Mouse (Mus musculus) intestine, embryonic 14.5 days (tissue): ENCODE data around the gene Vps16. TPM values are rescaled to one million over a fixed set of nuclear protein-coding genes. Genes with fewer than 3 reads are reported as not detected.

Experiments
- ATAC-seq: fragments of 200-750 bp; cut with Nextera tagmentation; replicated peaks from 2 replicates; pipeline ENCODE4 v1.8.0; 2017; ENCODE audit warnings: low read depth, moderate number of reproducible peaks, moderate TSS enrichment, moderate library complexity; ENCODE audit not compliant: low FRiP score, low TSS enrichment
- DNase-seq: peaks from one replicate; pipeline ENCODE4 v3.0.0-alpha.2; 2018; ENCODE audit warnings: low spot score
- H3K27ac ChIP-seq: fragments of 300-500 bp; sonication (generic); 2 replicates; pipeline ENCODE4 v1.5.1; 2014; ENCODE audit warnings: low read depth, mild to moderate bottlenecking, control low read depth
- H3K27me3 ChIP-seq: fragments of 300-500 bp; sonication (generic); replicated peaks from 2 replicates; pipeline ENCODE4 v1.6.1; 2014; ENCODE audit warnings: low read length, control low read depth; ENCODE audit not compliant: control insufficient read depth, insufficient read depth
- H3K36me3 ChIP-seq: fragments of 300-500 bp; sonication (generic); 2 replicates; pipeline ENCODE4 v1.6.1; 2014; ENCODE audit warnings: low read length, control low read depth; ENCODE audit not compliant: control insufficient read depth, insufficient read depth
- H3K4me1 ChIP-seq: fragments of 300-500 bp; sonication (generic); replicated peaks from 2 replicates; pipeline ENCODE4 v1.6.1; 2014; ENCODE audit warnings: low read length, control low read depth, mixed read lengths; ENCODE audit not compliant: control insufficient read depth, insufficient read depth
- H3K4me2 ChIP-seq: fragments of 300-500 bp; sonication (generic); 2 replicates; pipeline ENCODE4 v1.6.1; 2014; ENCODE audit warnings: low read length
- H3K4me3 ChIP-seq: fragments of 300-500 bp; sonication (generic); 2 replicates; pipeline ENCODE4 v1.5.1; 2014; ENCODE audit warnings: low read depth, low read length, control low read depth, mixed read lengths
- H3K9ac ChIP-seq: fragments of 300-500 bp; sonication (generic); 2 replicates; pipeline ENCODE4 v1.6.1; 2014; ENCODE audit warnings: mild to moderate bottlenecking, low read length
- H3K9me3 ChIP-seq: fragments of 300-500 bp; sonication (generic); 2 replicates; pipeline ENCODE4 v1.6.1; 2016; ENCODE audit warnings: low read length, control low read depth; ENCODE audit not compliant: control insufficient read depth
- WGBS: fragments of 180-500 bp; shearing (Covaris S2); extraction: QIAGEN DNeasy Blood & Tissue Kit; methylation state at CpG from one replicate; pipeline ENCODE4 v1.1.7; 2014; 5-methylcytosine and 5-hydroxymethylcytosine counted together
- polyA plus RNA-seq: library from polyadenylated mRNA; unstranded; fragments of >200 nt; fragmentation: Nextera tagmentation; extraction: Ambion mirVana; gene quantifications from 2 replicates; pipeline ENCODE4 v1.2.1, GENCODE M21; 2014

Gene Vps16
- polyA plus RNA-seq, 1 experiment from 2014 or later, result 62.7 TPM

DNA sequence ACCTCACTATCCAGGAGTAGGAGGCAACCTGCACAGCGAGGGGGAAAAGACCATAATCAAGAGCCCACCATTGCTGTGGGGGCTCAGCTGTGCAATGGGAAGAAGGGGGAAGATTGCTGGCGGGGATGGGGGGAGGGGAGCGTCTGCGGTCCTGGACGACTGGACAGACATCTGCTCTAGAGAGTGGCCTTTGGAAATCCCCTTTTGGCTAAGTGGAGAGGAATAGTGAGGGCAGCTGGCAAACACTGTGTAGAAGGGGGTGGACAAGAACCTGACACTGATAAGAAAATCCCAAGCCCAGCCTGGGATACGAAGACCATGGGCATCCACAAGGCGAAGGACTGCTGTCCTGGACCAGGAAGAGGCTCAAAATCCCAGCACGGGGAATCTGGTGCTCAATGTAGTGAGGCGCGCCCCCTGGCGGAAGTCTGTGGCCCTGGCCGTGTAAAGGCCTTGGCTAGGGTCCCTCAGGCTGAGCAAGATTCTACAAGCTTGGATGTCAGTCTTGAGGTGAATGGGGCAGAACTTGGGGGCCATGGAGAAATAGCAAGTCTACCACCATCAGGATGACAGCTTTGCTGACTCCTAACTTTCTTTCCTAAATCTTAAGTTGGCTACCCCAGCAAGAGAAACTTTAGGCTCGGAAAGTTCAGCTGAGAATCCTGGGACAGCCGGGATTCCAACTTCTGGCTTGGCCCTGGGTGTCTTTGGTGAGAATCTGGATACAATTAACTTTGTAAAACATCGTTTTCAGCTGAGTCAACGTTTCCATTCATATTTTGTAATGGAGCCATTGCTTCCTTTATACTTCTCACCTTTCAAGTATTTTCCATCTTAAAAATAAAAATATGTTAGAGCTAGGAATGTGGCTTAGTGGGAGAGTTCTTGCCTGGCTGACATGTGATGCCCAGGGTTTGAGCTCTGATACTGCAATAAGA lies 12.3 kb upstream of the Vps16 start:
- ATAC-seq (0 out of 2 replicates have a peak, but pooled peaks have one; percentile 76), DNase-seq (peak; percentile 93)
- Histone ChIP-seq H3K9me3 (no peaks in the 10 kb centered on the region), H3K36me3 (no peaks in the 10 kb centered on the region), H3K4me2 (no peak overlapping the region), H3K9ac (no peak overlapping the region), H3K27ac (no peak overlapping the region), H3K4me1 (no peaks in the 10 kb centered on the region; the same call in 1 of the 2 replicates), H3K27me3 (no peaks in the 10 kb centered on the region), H3K4me3 (no peak overlapping the region)
- WGBS, result 35% methylated on average over 16 of the region's 16 CpGs

DNA sequence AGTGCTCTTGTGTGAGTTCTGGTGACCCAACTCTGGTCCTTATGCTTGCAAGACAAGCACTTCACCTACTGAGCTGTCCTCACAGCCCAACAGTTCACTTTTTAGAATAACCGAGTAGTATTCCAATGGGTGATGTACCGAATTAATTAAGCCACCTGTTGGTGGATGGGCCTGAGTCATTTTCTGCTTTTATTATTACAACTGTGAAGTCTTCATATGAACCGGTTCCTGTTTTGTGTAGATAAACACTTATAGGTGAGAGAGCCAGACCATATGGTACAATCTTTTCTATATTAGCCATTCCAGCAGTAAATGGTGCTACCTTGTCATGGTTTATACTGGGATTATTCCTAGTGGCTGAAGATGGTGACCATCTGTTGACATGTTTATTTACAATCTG lies 11.4 kb upstream of the Vps16 start:
- no peaks in the 10 kb centered on the region; the same call in 1 of the 2 replicates for H3K4me1 ChIP-seq
- H3K4me2 ChIP-seq, result no peak overlapping the region
- H3K4me3 ChIP-seq, result no peak overlapping the region
- H3K27me3 ChIP-seq, result no peaks in the 10 kb centered on the region
- 76% methylated on average over 3 of the region's 3 CpGs for whole genome bisulfite sequencing
- no peaks in the 10 kb centered on the region for H3K36me3 ChIP-seq
- no peak overlapping the region for H3K9ac ChIP-seq
- H3K9me3 ChIP-seq, result no peaks in the 10 kb centered on the region
- H3K27ac ChIP-seq, result no peak overlapping the region
- ATAC-seq, result no peak
- no peak for DNase-seq

DNA sequence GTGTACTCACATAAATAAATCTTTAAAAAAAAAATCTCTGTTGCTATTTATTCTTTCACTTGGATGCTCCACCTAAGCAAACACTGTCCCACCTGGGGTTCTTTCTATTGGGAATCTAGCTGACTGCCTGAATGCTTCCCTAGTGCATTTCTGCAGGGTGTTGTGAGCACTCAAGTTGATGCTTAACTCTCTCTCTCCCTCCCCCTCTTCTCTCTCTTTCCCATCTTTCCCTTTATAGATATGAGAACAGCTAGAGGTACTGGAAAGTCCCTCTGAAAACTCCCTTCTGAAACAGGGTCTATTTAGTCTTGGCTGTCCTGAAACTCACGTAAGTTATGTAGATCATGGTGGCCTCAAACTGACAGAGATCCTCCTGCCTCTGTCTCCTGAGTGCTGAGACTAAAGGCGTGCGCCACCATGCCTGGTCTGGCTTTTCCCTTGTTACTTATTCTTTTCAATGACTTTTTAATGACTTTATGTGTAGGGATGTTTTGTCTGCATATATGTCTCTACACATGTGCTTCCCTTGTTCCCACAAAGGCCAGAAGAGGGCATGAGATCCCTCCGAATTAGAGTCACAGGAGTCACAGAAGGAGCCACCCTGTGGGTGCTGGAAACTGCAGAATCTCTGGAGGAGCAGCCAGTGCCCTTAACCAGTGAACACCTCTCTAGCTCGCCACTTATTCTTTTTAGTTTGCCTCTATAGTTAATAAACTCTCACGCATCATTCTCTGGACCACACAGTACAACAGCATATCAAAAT lies 9.9 kb upstream of the Vps16 start:
- Histone ChIP-seq H3K27me3 (no peaks in the 10 kb centered on the region), H3K27ac (no peak overlapping the region), H3K4me2 (no peak overlapping the region), H3K36me3 (peaks cover 10% of the 10 kb centered on the region), H3K4me1 (no peaks in the 10 kb centered on the region), H3K9ac (no peak overlapping the region), H3K9me3 (no peaks in the 10 kb centered on the region), H3K4me3 (no peak overlapping the region)
- 79% methylated on average over 6 of the region's 6 CpGs for WGBS
- DNase-seq, result no peak
- ATAC-seq, result no peak

DNA sequence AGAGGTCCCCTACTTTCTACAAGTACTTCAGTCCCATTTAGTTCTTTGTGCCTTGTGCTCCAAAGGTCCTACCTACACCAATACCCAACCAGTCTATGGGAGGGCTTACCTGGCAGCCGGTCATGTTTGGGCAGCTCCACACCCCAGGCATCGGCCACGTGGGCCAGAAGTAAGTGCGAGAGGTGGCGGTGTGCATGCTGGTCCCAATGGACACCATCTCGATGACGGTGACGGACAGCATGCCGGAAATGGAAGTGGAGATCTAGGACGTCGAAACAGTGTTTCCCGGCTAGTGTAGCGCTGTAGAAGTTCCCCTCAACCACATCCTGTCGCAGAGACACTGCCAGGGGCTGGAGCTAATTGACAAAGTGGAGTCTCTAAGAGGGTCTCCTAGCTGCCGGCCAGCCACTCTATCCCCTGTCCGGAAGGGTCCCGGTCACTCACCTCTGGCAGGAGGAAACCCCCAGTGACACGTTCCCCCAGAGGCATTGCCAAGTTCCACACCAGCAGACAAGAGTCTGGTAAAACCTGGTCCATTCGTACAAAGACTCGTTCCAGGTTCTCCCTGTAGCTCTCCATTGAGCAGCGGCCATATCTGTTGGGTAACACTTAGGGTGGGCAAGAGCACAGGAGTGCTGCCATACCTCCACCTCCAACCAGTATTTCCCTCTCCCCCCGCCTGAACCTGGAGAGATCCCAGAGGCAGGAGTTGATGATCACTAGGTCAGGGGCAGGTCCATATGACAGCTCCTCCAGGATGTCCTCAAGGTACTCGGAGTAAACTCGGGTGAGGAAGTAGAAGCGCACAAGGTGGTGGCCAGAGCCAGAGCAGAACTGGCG lies 2.1 kb upstream of the Vps16 start:
- Histone ChIP-seq H3K27me3 (no peaks in the 10 kb centered on the region), H3K27ac (no peak overlapping the region), H3K9me3 (no peaks in the 10 kb centered on the region), H3K4me2 (no peak overlapping the region), H3K4me1 (peaks cover 6% of the 10 kb centered on the region; the same call in 1 of the 2 replicates), H3K4me3 (no peak overlapping the region), H3K36me3 (peaks cover 21% of the 10 kb centered on the region), H3K9ac (no peak overlapping the region)
- ATAC-seq (no peak), DNase-seq (no peak)
- WGBS, result 95% methylated on average over 26 of the region's 26 CpGs

DNA sequence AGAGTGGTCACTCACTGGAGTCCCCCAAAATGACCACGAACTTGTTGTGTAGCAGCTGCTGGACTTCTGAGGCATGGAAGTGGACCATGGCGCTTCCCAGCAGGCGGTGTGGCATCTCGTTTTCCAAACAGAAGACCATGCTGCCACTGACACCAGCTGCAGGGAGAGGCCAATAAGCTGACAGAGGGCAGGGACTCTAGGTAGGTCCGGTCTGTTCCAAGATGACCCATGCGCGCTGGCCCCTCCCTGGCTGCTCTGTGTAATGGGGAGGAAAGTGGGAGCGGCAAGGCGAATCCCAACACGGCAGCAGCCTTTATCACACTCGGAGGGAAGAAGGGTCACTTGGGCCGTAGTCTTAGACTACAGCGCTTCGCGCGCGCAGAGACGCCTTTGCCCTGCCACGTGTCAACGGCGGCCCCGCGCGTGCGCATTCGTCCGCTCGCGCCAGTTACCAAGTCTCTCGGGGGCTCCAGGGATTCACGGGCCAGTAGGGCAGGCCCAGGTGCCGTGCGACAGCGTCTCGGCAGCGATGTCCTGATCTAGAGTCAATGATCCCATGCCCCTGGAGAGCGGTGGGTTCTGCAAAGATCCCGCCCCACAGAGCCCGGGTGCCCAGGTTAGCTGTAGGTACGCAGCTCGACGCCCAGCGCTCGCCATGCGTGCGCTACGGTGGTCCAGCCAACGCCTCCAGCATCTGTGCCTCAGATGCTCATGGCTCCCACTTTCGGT lies 578 bp upstream of the Vps16 start:
- peak; percentile 67 for ATAC-seq
- Histone ChIP-seq H3K36me3 (peaks cover 18% of the 10 kb centered on the region), H3K4me1 (peaks cover 6% of the 10 kb centered on the region; the same call in 1 of the 2 replicates), H3K9ac (peak overlapping the region; percentile 64), H3K9me3 (no peaks in the 10 kb centered on the region), H3K4me3 (peak overlapping the region; percentile 56), H3K27me3 (no peaks in the 10 kb centered on the region), H3K27ac (peak overlapping the region; percentile 88), H3K4me2 (peak overlapping the region; percentile 92)
- WGBS, result 14% methylated on average over 49 of the region's 49 CpGs
- no peak for DNase-seq

DNA sequence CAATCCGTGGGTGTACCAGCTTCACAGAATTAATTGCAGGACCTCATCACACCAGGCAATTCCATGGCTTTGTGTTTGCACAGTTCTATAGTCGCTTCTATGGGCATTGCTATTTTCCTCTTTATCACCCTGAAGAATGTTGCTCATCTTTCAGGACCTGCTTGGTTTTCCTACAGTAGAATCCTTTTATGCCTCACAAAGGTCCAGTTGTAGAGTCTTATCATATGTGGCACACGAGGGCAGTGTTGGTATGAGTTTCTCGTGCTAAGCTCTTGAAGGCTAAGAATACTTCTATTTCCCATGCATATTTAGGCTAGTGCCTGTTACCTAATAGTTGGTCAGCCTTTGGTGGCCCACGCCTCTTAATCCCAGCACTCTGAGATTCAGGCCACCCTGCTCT lies 973 bp downstream of the Vps16 start:
- 0 out of 2 replicates have a peak overlapping the region, but pooled peaks have one; percentile 88 for H3K27ac ChIP-seq
- peaks cover 6% of the 10 kb centered on the region; the same call in 1 of the 2 replicates for H3K4me1 ChIP-seq
- H3K36me3 ChIP-seq, result 0 out of 2 replicates have a peak, but pooled peaks cover 13% of the 10 kb centered on the region
- ATAC-seq, result no peak
- peak overlapping the region; percentile 92 for H3K4me2 ChIP-seq
- H3K9ac ChIP-seq, result peak overlapping the region; percentile 64
- DNase-seq, result no peak
- peak overlapping the region; percentile 56 for H3K4me3 ChIP-seq
- WGBS, result 40% methylated on average over 5 of the region's 5 CpGs
- no peaks in the 10 kb centered on the region for H3K27me3 ChIP-seq
- H3K9me3 ChIP-seq, result no peaks in the 10 kb centered on the region

DNA sequence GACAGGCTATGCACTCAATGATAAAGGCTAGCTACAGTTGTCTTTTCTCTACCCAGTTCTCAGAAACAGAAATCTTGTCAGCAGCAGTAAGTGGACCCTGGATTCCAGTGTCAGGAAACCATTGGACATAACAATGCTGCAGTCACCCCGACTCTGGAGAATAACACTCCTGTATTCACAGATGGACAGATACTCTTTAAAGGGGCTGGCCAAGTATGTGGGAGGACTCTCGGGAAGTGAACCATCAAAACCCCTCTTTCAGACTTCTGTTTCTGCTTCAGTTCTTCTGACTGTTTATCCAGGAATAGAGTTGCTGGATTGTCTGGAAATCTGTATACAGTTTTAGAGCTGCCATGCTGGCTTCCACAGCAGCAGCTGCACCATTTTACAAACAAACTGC lies 5.7 kb downstream of the Vps16 start:
- Histone ChIP-seq H3K4me3 (no peak overlapping the region), H3K9ac (no peak overlapping the region), H3K36me3 (0 out of 2 replicates have a peak, but pooled peaks cover 7% of the 10 kb centered on the region), H3K27me3 (no peaks in the 10 kb centered on the region), H3K4me1 (peaks cover 6% of the 10 kb centered on the region; the same call in 1 of the 2 replicates), H3K4me2 (no peak overlapping the region), H3K27ac (no peak overlapping the region), H3K9me3 (no peaks in the 10 kb centered on the region)
- DNase-seq (no peak), ATAC-seq (no peak)
- 50% methylated on average over 2 of the region's 2 CpGs for WGBS
